Mouse (Mus musculus) lung, postnatal 10 days (tissue): ENCODE measurements at regions not wholly inside any gene's neighbourhood (a gene's known extent, or its start where the extent isn't known, plus 50 kb on each side); places are given as distances from the start of the nearest gene placed in this dataset.
"Not testable (repeated sequence)": the region's sequence is repeated elsewhere in the genome, so short reads cannot be mapped to it uniquely, and the experiment has no call there.

Experiments used
- DNase-seq: peaks from one replicate; pipeline ENCODE4 v3.0.0; 2021

GRCm38 (mm10) chr12:64137997-64138396 is 336.5 kb downstream of the Fscb start:
- DNase-seq, result no peak

- DNase-seq, result no peak
Measured at GRCm38 (mm10) chr12:64116438-64116837, 358.1 kb downstream of the Fscb start.

GRCm38 (mm10) chr12:64114476-64114875 is 360.0 kb downstream of the Fscb start:
- DNase-seq, result no peak

GRCm38 (mm10) chr12:64104214-64104613 is 370.3 kb downstream of the Fscb start:
- peak; percentile 6 for DNase-seq

GRCm38 (mm10) chr12:64076789-64077188 is 397.7 kb downstream of the Fscb start:
- no peak for DNase-seq

- DNase-seq, result no peak
Measured at GRCm38 (mm10) chr12:64045528-64045927, 429.0 kb downstream of the Fscb start.

- DNase-seq, result not testable (repeated sequence)
Measured at GRCm38 (mm10) chr12:64008631-64009030, 465.9 kb downstream of the Fscb start.
